Mouse (Mus musculus): ENCODE data around the gene Hist1h4f. TPM values are rescaled to one million over a fixed set of nuclear protein-coding genes. Genes with fewer than 3 reads are reported as not detected.
"Not testable (repeated sequence)": the region's sequence is repeated elsewhere in the genome, so short reads cannot be mapped to it uniquely, and the experiment has no call there.

The Hist1h4f gene
- polyA plus RNA-seq, 1 experiment from 2014 or later, result 0.88 TPM

DNA sequence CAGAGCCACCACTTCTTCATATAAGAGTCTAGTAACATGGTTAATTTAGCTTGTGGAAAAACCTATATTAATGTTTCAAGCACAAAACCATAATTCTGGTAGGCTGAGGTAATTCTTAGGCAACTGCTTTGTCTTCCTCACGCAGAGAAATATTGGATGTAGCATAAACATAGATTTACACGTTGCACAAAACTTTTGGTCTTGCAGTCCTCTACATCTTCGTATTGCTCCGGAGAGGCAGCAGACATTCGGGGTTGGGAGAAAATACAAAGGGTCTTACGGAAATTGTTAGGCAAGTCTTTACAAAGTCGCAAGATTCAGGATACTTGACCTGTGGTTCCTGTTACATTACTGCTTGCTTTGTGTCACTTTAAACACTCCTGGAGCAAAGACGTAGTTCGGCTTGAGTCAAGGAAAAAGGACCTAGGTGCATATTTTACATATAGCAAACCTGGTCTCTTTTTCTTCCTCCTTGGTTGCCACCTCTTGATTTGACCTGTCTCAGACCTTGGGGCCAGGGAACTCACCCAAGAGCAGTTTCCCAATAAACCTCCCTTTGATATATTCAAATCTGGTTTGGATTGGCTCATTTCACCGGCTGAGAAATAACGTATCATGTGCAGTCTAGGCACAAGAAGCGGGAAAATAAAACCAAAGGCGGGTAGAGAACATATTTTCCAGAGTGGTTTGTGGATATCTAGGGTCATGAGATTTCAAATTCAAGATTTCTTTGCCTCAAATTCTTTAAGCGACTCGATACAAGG is 16.9 kb downstream of the Hist1h4f start:
- H3K27me3 ChIP-seq (replicated peaks; ENCODE audit: control insufficient read depth, insufficient read depth, low read length), result no peaks in the 10 kb centered on the region
- ATAC-seq (ENCODE audit: low read depth), result no peak
- no peak for DNase-seq (ENCODE audit: low spot score)
- 2% methylated on average over 15 of the region's 15 CpGs for WGBS
- H3K36me3 ChIP-seq (ENCODE audit: control insufficient read depth, insufficient read depth, low read length), result no peaks in the 10 kb centered on the region
- peak overlapping the region; percentile 78 for H3K4me2 ChIP-seq (ENCODE audit: low read depth, low read length)
- peaks cover 29% of the 10 kb centered on the region for H3K4me1 ChIP-seq (ENCODE audit: control insufficient read depth, insufficient read depth, low read length)
- peak overlapping the region; percentile 56 for H3K4me3 ChIP-seq (ENCODE audit: low read depth, low read length)
- H3K27ac ChIP-seq (replicated peaks; ENCODE audit: low read depth, low read length), result peak overlapping the region; percentile 90
- peak overlapping the region; percentile 79 for H3K9ac ChIP-seq (ENCODE audit: low read depth, low read length)
- no peaks in the 10 kb centered on the region for H3K9me3 ChIP-seq (ENCODE audit: control insufficient read depth, low read length)

GRCm38 (mm10) chr13:23533560-23534367 is 17.7 kb downstream of the Hist1h4f start, which contains the start of gene Hist1h2af:
Hist1h2af (plus strand) TSS chr13:23533906.
- not testable (repeated sequence) for H3K9me3 ChIP-seq (ENCODE audit: control insufficient read depth, low read length); H3K27me3 ChIP-seq (replicated peaks; ENCODE audit: control insufficient read depth, insufficient read depth, low read length); H3K36me3 ChIP-seq (ENCODE audit: control insufficient read depth, insufficient read depth, low read length)
- 0% methylated on average over 22 of the region's 53 CpGs for WGBS
- peak within 1 kb of the TSS; percentile 99 for H3K27ac ChIP-seq (replicated peaks; ENCODE audit: low read depth, low read length)
- H3K4me3 ChIP-seq (ENCODE audit: low read depth, low read length), result peak within 1 kb of the TSS; percentile 56
- ATAC-seq (ENCODE audit: low read depth), result peak; percentile 45
- peak; percentile 97 for DNase-seq (ENCODE audit: low spot score)
- peak within 1 kb of the TSS; percentile 78 for H3K4me2 ChIP-seq (ENCODE audit: low read depth, low read length)
- peaks cover 34% of the 10 kb centered on the region for H3K4me1 ChIP-seq (ENCODE audit: control insufficient read depth, insufficient read depth, low read length)
- H3K9ac ChIP-seq (ENCODE audit: low read depth, low read length), result peak within 1 kb of the TSS; percentile 79

DNA sequence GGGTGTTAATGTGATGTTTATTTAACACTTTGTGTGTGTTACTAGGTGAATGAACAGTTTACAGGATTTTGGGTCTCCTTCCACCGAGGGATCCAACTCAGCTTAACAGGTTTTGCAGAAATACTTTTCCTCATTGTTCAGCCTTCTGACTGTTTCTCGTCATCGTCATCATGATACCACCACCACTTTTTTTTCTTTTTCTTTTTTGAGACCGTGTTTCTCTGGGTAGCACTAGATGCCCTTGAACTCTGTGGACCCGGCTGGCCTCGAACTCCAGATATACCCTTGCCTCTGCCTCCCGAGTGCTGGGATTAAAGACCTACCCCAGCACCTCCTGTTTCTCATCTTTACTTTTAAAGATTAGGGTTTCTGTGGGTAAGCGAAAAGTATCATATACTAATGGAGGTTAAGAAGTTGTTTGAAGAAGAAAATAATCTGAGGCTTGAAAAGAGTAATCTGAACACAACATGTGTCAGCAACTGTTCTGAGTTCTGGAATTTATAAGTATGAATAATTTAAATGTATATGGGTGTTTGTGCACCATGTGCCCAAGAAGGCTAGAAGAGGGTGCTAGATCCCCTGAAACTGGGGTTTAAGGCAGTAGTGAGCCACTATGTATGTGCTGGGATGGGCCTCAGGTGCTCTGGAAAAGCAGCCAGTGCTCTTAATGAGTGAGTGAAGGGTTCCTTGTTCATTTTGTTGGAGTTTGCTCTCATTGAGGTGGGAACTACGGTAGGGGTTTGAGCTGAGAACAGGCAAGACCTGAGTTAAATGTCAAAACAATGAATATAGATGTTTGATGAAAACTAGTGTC is 19.0 kb downstream of the Hist1h4f start:
- WGBS, result 18% methylated on average over 9 of the region's 9 CpGs
- Histone ChIP-seq H3K9me3 (ENCODE audit: control insufficient read depth, low read length) (no peaks in the 10 kb centered on the region), H3K27me3 (replicated peaks; ENCODE audit: control insufficient read depth, insufficient read depth, low read length) (no peaks in the 10 kb centered on the region), H3K36me3 (ENCODE audit: control insufficient read depth, insufficient read depth, low read length) (no peaks in the 10 kb centered on the region), H3K4me2 (ENCODE audit: low read depth, low read length) (peak overlapping the region; percentile 78), H3K4me3 (ENCODE audit: low read depth, low read length) (peak overlapping the region; percentile 56), H3K4me1 (ENCODE audit: control insufficient read depth, insufficient read depth, low read length) (peaks cover 34% of the 10 kb centered on the region), H3K9ac (ENCODE audit: low read depth, low read length) (peak overlapping the region; percentile 79), H3K27ac (replicated peaks; ENCODE audit: low read depth, low read length) (peak overlapping the region; percentile 99)
- no peak for DNase-seq (ENCODE audit: low spot score)
- ATAC-seq (ENCODE audit: low read depth), result no peak

- Histone ChIP-seq H3K4me3 (ENCODE audit: low read depth, low read length) (peak within 1 kb of the TSS; percentile 56), H3K27ac (replicated peaks; ENCODE audit: low read depth, low read length) (peak within 1 kb of the TSS; percentile 99), H3K36me3 (ENCODE audit: control insufficient read depth, insufficient read depth, low read length) (no peaks in the 10 kb centered on the region), H3K4me1 (ENCODE audit: control insufficient read depth, insufficient read depth, low read length) (peaks cover 23% of the 10 kb centered on the region), H3K4me2 (ENCODE audit: low read depth, low read length) (peak within 1 kb of the TSS; percentile 78), H3K9ac (ENCODE audit: low read depth, low read length) (peak within 1 kb of the TSS; percentile 79), H3K27me3 (replicated peaks; ENCODE audit: control insufficient read depth, insufficient read depth, low read length) (no peaks in the 10 kb centered on the region), H3K9me3 (ENCODE audit: control insufficient read depth, low read length) (no peaks in the 10 kb centered on the region)
- DNase-seq (ENCODE audit: low spot score), result peak; percentile 98
- ATAC-seq (ENCODE audit: low read depth), result peak; percentile 84
- WGBS, result under 1% methylated on average over 43 of the region's 70 CpGs
These were observed 20.3 kb downstream of the Hist1h4f start, which contains the start of gene Hist1h4h for GRCm38 (mm10) chr13:23530901-23531875. Hist1h4h (plus strand) TSS chr13:23531050.

DNA sequence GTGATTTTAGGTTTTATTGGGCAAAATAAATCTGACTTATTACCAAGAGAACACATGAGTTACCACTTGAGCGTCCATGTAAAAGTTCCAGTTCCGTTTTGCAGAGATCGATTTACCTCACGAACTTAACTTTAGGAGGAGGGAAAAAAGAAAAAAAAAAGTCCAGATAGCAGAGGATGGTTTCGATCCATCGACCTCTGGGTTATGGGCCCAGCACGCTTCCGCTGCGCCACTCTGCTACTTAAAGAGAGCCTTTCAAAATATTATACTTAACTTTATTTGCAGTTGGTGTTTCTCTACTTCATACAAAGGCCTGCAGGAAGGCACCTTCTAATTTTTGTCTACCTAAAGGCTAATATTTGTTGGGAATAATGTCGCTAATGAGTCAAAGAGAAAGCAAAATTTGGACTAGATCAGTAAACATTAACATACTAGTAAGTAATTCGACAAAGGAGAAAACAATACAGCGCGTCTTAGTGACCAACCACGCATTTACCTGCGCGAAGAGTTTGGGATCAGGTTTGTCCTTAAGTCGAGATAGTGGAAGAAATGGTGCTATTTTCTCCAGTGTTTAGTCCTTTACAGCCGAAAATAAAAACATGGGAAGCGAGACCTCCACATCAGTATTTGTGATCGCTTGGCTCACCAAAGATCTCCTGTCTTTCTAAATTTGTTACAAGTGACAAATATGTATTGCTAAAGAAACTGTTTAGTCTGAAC is 21.1 kb downstream of the Hist1h4f start:
- Histone ChIP-seq H3K9ac (ENCODE audit: low read depth, low read length) (peak overlapping the region; percentile 79), H3K36me3 (ENCODE audit: control insufficient read depth, insufficient read depth, low read length) (no peaks in the 10 kb centered on the region), H3K4me3 (ENCODE audit: low read depth, low read length) (peak overlapping the region; percentile 56), H3K4me2 (ENCODE audit: low read depth, low read length) (peak overlapping the region; percentile 78), H3K27ac (replicated peaks; ENCODE audit: low read depth, low read length) (peak overlapping the region; percentile 99), H3K27me3 (replicated peaks; ENCODE audit: control insufficient read depth, insufficient read depth, low read length) (no peaks in the 10 kb centered on the region), H3K9me3 (ENCODE audit: control insufficient read depth, low read length) (no peaks in the 10 kb centered on the region), H3K4me1 (ENCODE audit: control insufficient read depth, insufficient read depth, low read length) (peaks cover 21% of the 10 kb centered on the region)
- ATAC-seq (ENCODE audit: low read depth) (no peak), DNase-seq (ENCODE audit: low spot score) (peak; percentile 68)
- WGBS, result under 1% methylated on average over 20 of the region's 20 CpGs

- Histone ChIP-seq H3K27ac (replicated peaks; ENCODE audit: low read depth, low read length) (peak overlapping the region; percentile 99), H3K27me3 (replicated peaks; ENCODE audit: control insufficient read depth, insufficient read depth, low read length) (no peaks in the 10 kb centered on the region), H3K9me3 (ENCODE audit: control insufficient read depth, low read length) (no peaks in the 10 kb centered on the region), H3K4me3 (ENCODE audit: low read depth, low read length) (peak overlapping the region; percentile 56), H3K36me3 (ENCODE audit: control insufficient read depth, insufficient read depth, low read length) (no peaks in the 10 kb centered on the region), H3K4me2 (ENCODE audit: low read depth, low read length) (peak overlapping the region; percentile 78), H3K9ac (ENCODE audit: low read depth, low read length) (peak overlapping the region; percentile 79), H3K4me1 (ENCODE audit: control insufficient read depth, insufficient read depth, low read length) (peaks cover 21% of the 10 kb centered on the region)
- DNase-seq (ENCODE audit: low spot score) (no peak), ATAC-seq (ENCODE audit: low read depth) (no peak)
- WGBS, result 25% methylated on average over 2 of the region's 2 CpGs
These were observed 21.8 kb downstream of the Hist1h4f start for GRCm38 (mm10) chr13:23529480-23530165.

DNA sequence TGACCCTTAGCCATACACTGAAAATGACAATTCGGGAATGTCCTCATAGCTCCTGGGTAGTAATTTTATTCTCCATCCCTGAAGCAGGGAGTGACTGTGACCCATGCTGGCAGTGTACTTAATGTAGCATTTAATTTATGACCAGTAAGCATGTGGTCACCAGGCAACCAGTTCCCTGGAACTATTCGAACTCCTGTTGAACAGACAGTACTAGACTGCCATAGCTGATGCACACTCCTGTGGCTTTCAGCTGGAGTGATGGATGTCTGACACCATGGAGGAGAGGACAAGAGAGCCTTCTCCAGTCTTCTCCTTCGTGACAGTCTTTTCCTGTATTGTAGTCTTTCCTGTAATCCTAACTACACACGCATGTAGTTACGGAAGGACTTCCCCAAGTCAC is 22.4 kb downstream of the Hist1h4f start:
- Histone ChIP-seq H3K27ac (replicated peaks; ENCODE audit: low read depth, low read length) (no peak overlapping the region), H3K9me3 (ENCODE audit: control insufficient read depth, low read length) (no peaks in the 10 kb centered on the region), H3K4me3 (ENCODE audit: low read depth, low read length) (no peak overlapping the region), H3K4me1 (ENCODE audit: control insufficient read depth, insufficient read depth, low read length) (peaks cover 21% of the 10 kb centered on the region), H3K27me3 (replicated peaks; ENCODE audit: control insufficient read depth, insufficient read depth, low read length) (no peaks in the 10 kb centered on the region), H3K4me2 (ENCODE audit: low read depth, low read length) (peak overlapping the region; percentile 78), H3K9ac (ENCODE audit: low read depth, low read length) (0 out of 2 replicates have a peak overlapping the region, but pooled peaks have one; percentile 2), H3K36me3 (ENCODE audit: control insufficient read depth, insufficient read depth, low read length) (no peaks in the 10 kb centered on the region)
- no peak for ATAC-seq (ENCODE audit: low read depth)
- no peak for DNase-seq (ENCODE audit: low spot score)
- 75% methylated on average over 5 of the region's 5 CpGs for WGBS
